Mouse (Mus musculus) heart, postnatal 10 days (tissue): Measurements from ENCODE around the gene B3galnt2. TPM values are rescaled to one million over a fixed set of nuclear protein-coding genes. Genes with fewer than 3 reads are reported as not detected.
"Not testable (repeated sequence)": the region's sequence is repeated elsewhere in the genome, so short reads cannot be mapped to it uniquely, and the experiment has no call there.

Experiments
- DNase-seq, 2 experiments: peaks; one replicate each; pipeline ENCODE4 v3.0.0; 2021
- intact Hi-C: fragments of 180-260 bp; cut with DNase I; formaldehyde crosslinking; loops from one replicate; pipeline ENCODE4 v1.15.1; 2025
- total RNA-seq, 2 experiments: library from RNA; stranded (reverse); gene quantifications; 2 replicates each; pipeline ENCODE4 v1.2.3; 2021

Gene B3galnt2
- total RNA-seq, 2 experiments from 2014 or later = 16.5 to 19.1 TPM

- no peak for DNase-seq
- intact Hi-C loops = no loop called here
These were observed 50.7 kb downstream of the B3galnt2 start for GRCm38 (mm10) chr13:14004999-14005398.

- intact Hi-C loops = loop anchor here (2.0 kb wide), 1 partner anchor 173 kb away; no protein-coding TSS in a partner anchor
- no peak for DNase-seq
These were observed 51.8 kb downstream of the B3galnt2 start for GRCm38 (mm10) chr13:14006056-14006455.

DNA sequence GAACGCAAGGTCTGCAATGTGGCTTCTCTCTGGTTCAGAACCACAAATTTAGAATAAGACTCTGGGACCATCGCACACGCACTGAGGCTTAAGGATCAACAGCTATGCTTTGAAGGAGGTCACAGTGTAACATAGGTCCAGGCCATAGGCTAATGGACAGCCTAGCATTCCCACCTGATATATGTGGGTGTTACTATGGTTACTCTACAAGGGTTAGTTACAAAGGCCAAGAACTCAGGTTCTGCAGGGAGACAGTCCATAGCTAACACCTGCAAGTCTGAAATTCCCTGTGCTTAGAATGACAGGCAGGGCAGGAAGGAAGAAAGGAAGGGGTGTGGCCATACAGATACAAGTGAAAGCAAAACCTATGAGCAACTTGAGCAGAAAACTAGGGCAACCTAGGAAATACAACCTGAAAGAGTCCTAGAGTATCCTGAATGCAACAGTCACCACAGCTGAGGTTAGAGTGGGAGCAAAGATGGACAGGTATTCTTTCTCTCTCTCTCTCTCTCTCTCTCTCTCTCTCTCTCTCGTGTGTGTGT lies 57.3 kb downstream of the B3galnt2 start:
- intact Hi-C loops = no loop called here
- no peak for DNase-seq

DNA sequence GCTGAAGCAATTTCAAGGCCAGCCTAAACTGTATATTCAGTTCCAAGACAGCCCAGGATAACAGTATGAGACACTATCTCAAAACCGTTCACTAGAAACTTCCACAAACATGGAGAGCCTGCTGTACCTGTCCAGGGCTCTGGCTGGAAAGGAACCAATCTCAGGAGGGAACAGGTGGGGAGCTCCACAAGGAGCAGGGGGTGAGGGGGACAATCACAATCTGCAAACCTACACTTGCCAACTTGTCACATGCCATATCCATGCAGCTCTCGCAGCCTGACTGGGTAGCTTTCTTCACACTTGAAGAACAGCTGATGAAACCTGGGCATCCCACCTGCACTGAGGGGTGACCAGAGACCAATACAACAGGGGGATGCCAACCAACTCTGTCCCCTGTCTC lies 59.7 kb downstream of the B3galnt2 start:
- DNase-seq = no peak
- intact Hi-C loops = no loop called here

DNA sequence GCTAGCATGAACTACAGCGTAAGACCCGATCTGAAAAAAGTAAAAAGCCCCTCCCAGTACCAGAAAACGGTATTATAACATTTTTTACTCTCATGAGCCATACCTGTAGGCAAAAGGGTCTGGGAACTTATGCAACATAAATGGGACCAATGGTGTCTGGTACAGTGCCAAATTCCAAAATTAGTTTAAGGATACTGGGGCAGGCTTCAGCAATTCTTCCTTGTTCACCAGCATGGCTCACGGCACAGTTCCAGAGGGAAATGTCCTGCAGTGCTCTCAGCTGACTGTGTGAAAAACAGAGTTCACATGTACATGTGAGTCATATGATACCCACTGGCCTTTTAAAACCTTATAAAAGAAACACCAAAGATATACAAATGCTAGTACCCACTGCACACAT lies 60.3 kb downstream of the B3galnt2 start:
- intact Hi-C loops = no loop called here
- DNase-seq = no peak

GRCm38 (mm10) chr13:14015609-14016008 lies 61.3 kb downstream of the B3galnt2 start:
- intact Hi-C loops = no loop called here
- no peak for DNase-seq

DNA sequence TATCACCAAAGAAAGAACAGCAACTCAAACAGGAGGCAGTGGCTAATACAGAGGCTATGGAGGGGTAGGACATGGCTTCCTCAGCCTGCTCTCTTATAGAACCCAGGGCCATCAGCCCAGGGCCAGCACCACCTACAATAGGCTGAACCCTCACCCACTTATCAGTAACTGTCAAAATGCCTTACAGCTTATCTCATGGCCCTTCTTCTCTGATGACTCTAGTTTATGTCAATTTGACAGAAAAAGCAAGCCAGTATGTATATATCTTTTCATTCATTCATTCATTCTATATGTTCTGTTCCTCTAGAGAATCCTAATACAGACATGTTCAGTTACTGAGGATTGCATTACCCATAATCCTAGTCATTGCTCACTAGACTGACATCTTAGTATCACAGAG lies 64.0 kb downstream of the B3galnt2 start:
- intact Hi-C loops = no loop called here
- no peak for DNase-seq

DNA sequence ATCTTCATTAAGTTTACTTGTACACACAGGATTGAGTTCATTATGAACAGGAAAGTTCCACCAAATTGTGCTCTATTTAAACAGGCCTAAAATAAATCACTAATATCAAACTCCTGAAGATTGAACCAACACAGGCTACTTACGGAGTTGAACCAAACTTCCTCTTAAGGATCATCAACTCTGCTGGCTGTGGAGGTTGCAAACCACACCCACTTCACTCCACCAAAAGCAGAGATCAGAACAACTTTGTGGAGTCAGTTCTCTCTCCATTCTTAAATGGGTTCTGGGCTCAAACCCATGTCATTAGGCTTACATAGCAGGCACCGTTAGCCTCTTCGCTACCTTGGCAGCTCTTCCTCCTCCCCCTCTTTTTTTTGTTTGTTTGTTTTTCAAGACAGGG lies 64.6 kb downstream of the B3galnt2 start:
- DNase-seq = no peak
- intact Hi-C loops = no loop called here

- intact Hi-C loops, DNase-seq: not testable (repeated sequence)
These were observed 67.1 kb downstream of the B3galnt2 start for GRCm38 (mm10) chr13:14021417-14021816.

DNA sequence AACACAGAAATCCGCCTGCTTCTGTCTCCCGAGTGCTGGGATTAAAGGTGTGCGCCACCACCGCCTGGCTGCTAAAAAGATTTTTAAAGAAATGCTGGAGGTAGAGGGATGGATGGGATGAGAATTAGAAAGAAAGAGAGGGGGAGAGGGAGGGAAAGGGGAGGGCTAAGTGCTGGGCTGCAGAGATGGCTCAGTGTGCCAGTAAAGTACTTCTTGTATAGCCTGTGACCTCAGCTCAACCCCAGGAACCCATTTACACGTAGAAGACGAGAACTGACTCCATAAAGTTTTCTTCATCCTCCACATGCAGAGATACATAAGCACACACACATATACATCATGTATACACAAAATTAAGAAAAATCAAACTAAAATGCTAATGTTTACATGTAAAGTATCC lies 71.3 kb downstream of the B3galnt2 start:
- no peak for DNase-seq
- intact Hi-C loops = no loop called here

GRCm38 (mm10) chr13:14026154-14026820 lies 72.0 kb downstream of the B3galnt2 start:
- intact Hi-C loops = no loop called here
- DNase-seq = no peak

GRCm38 (mm10) chr13:14033309-14034072 lies 79.2 kb downstream of the B3galnt2 start:
- intact Hi-C loops = no loop called here
- no peak for DNase-seq

GRCm38 (mm10) chr13:14034073-14034348 lies 79.7 kb downstream of the B3galnt2 start:
- intact Hi-C loops = no loop called here
- no peak for DNase-seq

DNA sequence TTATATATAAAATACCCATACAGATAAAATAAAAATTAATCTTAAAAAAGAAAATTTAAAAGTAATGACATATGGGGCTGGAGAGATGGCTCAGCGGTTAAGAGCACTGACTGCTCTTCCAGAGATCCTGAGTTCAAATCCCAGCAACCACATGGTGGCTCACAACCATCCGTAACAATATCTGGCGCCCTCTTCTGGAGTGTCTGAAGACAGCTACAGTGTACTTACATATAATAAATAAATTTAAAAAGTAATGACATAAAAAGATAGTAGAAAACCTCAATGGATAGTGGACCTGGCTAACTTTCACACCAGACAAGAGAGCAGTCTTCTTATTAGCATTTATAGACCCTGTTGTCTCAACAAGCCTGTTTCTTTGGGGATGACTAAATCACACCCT lies 81.1 kb downstream of the B3galnt2 start:
- intact Hi-C loops = loop anchor here (5.0 kb wide), 1 partner anchor 78 kb away; no protein-coding TSS in a partner anchor
- not testable (repeated sequence) for DNase-seq

GRCm38 (mm10) chr13:14035875-14036630 lies 81.8 kb downstream of the B3galnt2 start:
- no peak for DNase-seq
- intact Hi-C loops = loop anchor here (5.0 kb wide), 1 partner anchor 79 kb away; no protein-coding TSS in a partner anchor

GRCm38 (mm10) chr13:14038911-14039291 lies 84.6 kb downstream of the B3galnt2 start:
- intact Hi-C loops = loop anchor here (1.0 to 5.0 kb wide), 2 partner anchors 24 to 82 kb away; partner anchors contain the start of genes Arid4b and Ggps1
- DNase-seq = no peak

GRCm38 (mm10) chr13:14039292-14039965 lies 85.2 kb downstream of the B3galnt2 start, which contains the start of gene Tbce:
Tbce (minus strand) TSS chr13:14039638.
- peak; percentile 93 to 95 for DNase-seq
- intact Hi-C loops = loop anchor here (1.0 to 5.0 kb wide), 2 partner anchors 24 to 82 kb away; partner anchors contain the start of genes Arid4b and Ggps1

GRCm38 (mm10) chr13:14040186-14040585 lies 85.9 kb downstream of the B3galnt2 start:
- intact Hi-C loops = no loop called here
- peak; percentile 13 to 22 for DNase-seq

DNA sequence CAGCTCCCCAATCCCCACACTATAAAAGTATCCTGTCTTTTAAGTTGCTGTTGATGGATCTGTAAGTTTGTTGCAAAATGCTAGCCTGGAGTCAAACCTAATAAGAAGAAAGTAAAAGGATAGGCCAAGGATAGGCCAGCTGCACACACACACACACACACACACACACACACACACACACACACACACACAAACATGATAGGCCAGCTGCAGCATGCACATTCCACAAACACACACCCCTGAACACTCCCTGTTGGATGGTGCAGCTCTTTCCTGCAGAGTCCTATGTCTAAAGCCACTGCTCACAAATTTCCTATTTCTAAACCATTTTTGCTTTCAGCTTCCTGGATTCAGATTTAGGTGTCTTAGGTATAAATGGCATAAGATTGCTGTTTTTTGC lies 89.6 kb downstream of the B3galnt2 start:
- intact Hi-C loops = no loop called here
- DNase-seq = no peak

DNA sequence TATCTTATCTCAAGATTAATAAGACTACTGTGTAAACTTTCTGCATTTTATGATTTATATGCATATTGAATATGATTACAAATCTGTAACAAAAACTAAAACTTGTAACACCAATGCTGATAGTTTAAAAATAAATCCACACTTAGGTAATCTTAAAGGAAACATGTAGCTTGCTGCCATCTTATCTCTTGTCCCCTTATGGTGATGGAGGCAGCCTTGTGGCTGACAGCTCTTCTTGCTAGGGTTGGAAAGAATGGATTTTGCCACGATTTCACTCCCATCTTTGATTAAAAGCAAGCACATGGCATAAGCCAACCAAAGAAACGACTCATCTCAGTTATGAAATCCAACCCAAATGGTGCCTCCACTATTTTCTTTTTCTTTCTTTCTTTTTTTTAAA lies 90.3 kb downstream of the B3galnt2 start:
- intact Hi-C loops = no loop called here
- no peak for DNase-seq
